Mouse (Mus musculus): ENCODE results near the gene A930018P22Rik.
"Not testable (repeated sequence)": the region's sequence is repeated elsewhere in the genome, so short reads cannot be mapped to it uniquely, and the experiment has no call there.

Gene A930018P22Rik

GRCm38 (mm10) chr2:104122505-104123378 is at the start of gene A930018P22Rik:
Gene A930018P22Rik (plus strand): TSS chr2:104122769.
- peak; percentile 86 to 96 for DNase-seq (ENCODE audit: low spot score in 2 of 2)

- not testable (repeated sequence) for DNase-seq (ENCODE audit: low spot score in 2 of 2)
These were observed 44.3 kb upstream of the A930018P22Rik start for GRCm38 (mm10) chr2:104078285-104078684.

GRCm38 (mm10) chr2:104081436-104082050 is 41.0 kb upstream of the A930018P22Rik start:
- not testable (repeated sequence) for DNase-seq (ENCODE audit: low spot score in 2 of 2)

- no peak for DNase-seq (ENCODE audit: low spot score in 2 of 2)
These were observed 40.1 kb upstream of the A930018P22Rik start for GRCm38 (mm10) chr2:104082474-104082873.

- not testable (repeated sequence) for DNase-seq (ENCODE audit: low spot score in 2 of 2)
These were observed 38.5 kb upstream of the A930018P22Rik start for GRCm38 (mm10) chr2:104084027-104084426.

GRCm38 (mm10) chr2:104087562-104087961 is 35.0 kb upstream of the A930018P22Rik start:
- not testable (repeated sequence) for DNase-seq (ENCODE audit: low spot score in 2 of 2)

- no peak for DNase-seq (ENCODE audit: low spot score in 2 of 2)
These were observed 29.3 kb upstream of the A930018P22Rik start for GRCm38 (mm10) chr2:104093305-104093704.

- DNase-seq (ENCODE audit: low spot score in 2 of 2) = peak; percentile 66 to 71
These were observed 26.8 kb upstream of the A930018P22Rik start, which contains the start of gene Cd59a for GRCm38 (mm10) chr2:104095741-104096213. Gene Cd59a (plus strand): TSS chr2:104095801.

GRCm38 (mm10) chr2:104096256-104096655 is 26.3 kb upstream of the A930018P22Rik start:
- DNase-seq (ENCODE audit: low spot score in 2 of 2) = no peak

- not testable (repeated sequence) for DNase-seq (ENCODE audit: low spot score in 2 of 2)
These were observed 25.8 kb upstream of the A930018P22Rik start for GRCm38 (mm10) chr2:104096796-104097195.

- DNase-seq (ENCODE audit: low spot score in 2 of 2) = not testable (repeated sequence)
These were observed 25.2 kb upstream of the A930018P22Rik start for GRCm38 (mm10) chr2:104097396-104097795.

GRCm38 (mm10) chr2:104098529-104099230 is 23.9 kb upstream of the A930018P22Rik start:
- no peak for DNase-seq (ENCODE audit: low spot score in 2 of 2)

- no peak for DNase-seq (ENCODE audit: low spot score in 2 of 2)
These were observed 23.4 kb upstream of the A930018P22Rik start for GRCm38 (mm10) chr2:104099231-104099585.

- no peak for DNase-seq (ENCODE audit: low spot score in 2 of 2)
These were observed 22.6 kb upstream of the A930018P22Rik start for GRCm38 (mm10) chr2:104099946-104100345.

GRCm38 (mm10) chr2:104104800-104105199 is 17.8 kb upstream of the A930018P22Rik start:
- no peak for DNase-seq (ENCODE audit: low spot score in 2 of 2)

- DNase-seq (ENCODE audit: low spot score in 2 of 2) = not testable (repeated sequence)
These were observed 13.5 kb upstream of the A930018P22Rik start for GRCm38 (mm10) chr2:104109021-104109420.

- DNase-seq (ENCODE audit: low spot score in 2 of 2) = no peak
These were observed 13.0 kb upstream of the A930018P22Rik start for GRCm38 (mm10) chr2:104109528-104109927.

GRCm38 (mm10) chr2:104110031-104110430 is 12.5 kb upstream of the A930018P22Rik start:
- DNase-seq (ENCODE audit: low spot score in 2 of 2) = no peak

GRCm38 (mm10) chr2:104111170-104111797 is 11.3 kb upstream of the A930018P22Rik start:
- DNase-seq (ENCODE audit: low spot score in 2 of 2) = not testable (repeated sequence)

GRCm38 (mm10) chr2:104113563-104113962 is 9.0 kb upstream of the A930018P22Rik start:
- DNase-seq (ENCODE audit: low spot score in 2 of 2) = not testable (repeated sequence)

- DNase-seq (ENCODE audit: low spot score in 2 of 2) = no peak
These were observed 7.7 kb upstream of the A930018P22Rik start for GRCm38 (mm10) chr2:104114898-104115297.
